ENCODE assay signal across 16 mouse cellular contexts in genomic region chr12:73049520-73050225, GRCm38 (mm10). TPM values are rescaled to one million over a fixed set of nuclear protein-coding genes. Genes with fewer than 3 reads are reported as not detected.
DNase-seq lines count a peak whose midpoint lies in the region; ATAC-seq lines count a peak whose summit lies in the region.
"Had no signal": no experiment of that assay in that cellular context is flagged by ENCODE, and none has a peak within 500 bp of the region (broad histone marks: within the 10 kb centered on the region; RNA-seq: fewer than 3 reads in every experiment).

No protein-coding gene starts in this region.

- no peak overlapping the region; the same call in 1 of the 2 replicates for H3K27ac ChIP-seq in forebrain, embryonic 10.5 days
- no peak overlapping the region for H3K27ac ChIP-seq in forebrain, embryonic 16.5 days (ENCODE audit: low read length)
- H3K27ac ChIP-seq in midbrain, embryonic 14.5 days (replicated peaks; ENCODE audit: low read depth, low read length): no peak overlapping the region
- H3K27ac ChIP-seq in midbrain, embryonic 16.5 days (ENCODE audit: low read length): no peak overlapping the region
- no peak overlapping the region for H3K27ac ChIP-seq in limb, embryonic 11.5 days (replicated peaks; ENCODE audit: low read depth, low read length)
- H3K27ac ChIP-seq: heart, adult 2 months; liver, embryonic 15.5 days; midbrain, embryonic 13.5 days had no signal

- H3K36me3 ChIP-seq in forebrain, embryonic 10.5 days (replicated peaks): no peaks in the 10 kb centered on the region
- no peaks in the 10 kb centered on the region for H3K36me3 ChIP-seq in forebrain, embryonic 16.5 days (ENCODE audit: control insufficient read depth, insufficient read depth)
- no peaks in the 10 kb centered on the region for H3K36me3 ChIP-seq in midbrain, embryonic 14.5 days (ENCODE audit: control insufficient read depth, insufficient read depth, low read length)
- H3K36me3 ChIP-seq in midbrain, embryonic 16.5 days (ENCODE audit: control insufficient read depth, insufficient read depth, low read length): no peaks in the 10 kb centered on the region
- H3K36me3 ChIP-seq in limb, embryonic 11.5 days (ENCODE audit: control insufficient read depth, insufficient read depth, low read length): no peaks in the 10 kb centered on the region
- H3K36me3 ChIP-seq: liver, embryonic 15.5 days; midbrain, embryonic 13.5 days had no signal

- WGBS in forebrain, embryonic 10.5 days: 2% methylated on average over 19 of the region's 19 CpGs
- under 1% methylated on average over 19 of the region's 19 CpGs for WGBS in forebrain, embryonic 16.5 days
- 2% methylated on average over 19 of the region's 19 CpGs for WGBS in midbrain, embryonic 14.5 days
- WGBS in midbrain, embryonic 16.5 days: 2% methylated on average over 19 of the region's 19 CpGs
- WGBS in limb, embryonic 11.5 days: 2% methylated on average over 19 of the region's 19 CpGs

- no peak overlapping the region for H3K9ac ChIP-seq in forebrain, embryonic 16.5 days (replicated peaks; ENCODE audit: low read depth, low read length)
- no peak overlapping the region for H3K9ac ChIP-seq in midbrain, embryonic 14.5 days (replicated peaks; ENCODE audit: low read length)
- no peak overlapping the region for H3K9ac ChIP-seq in midbrain, embryonic 16.5 days (ENCODE audit: low read depth, low read length)
- no peak overlapping the region for H3K9ac ChIP-seq in limb, embryonic 11.5 days (ENCODE audit: low read length)
- H3K9ac ChIP-seq: liver, embryonic 15.5 days; midbrain, embryonic 13.5 days had no signal

- peaks cover 68% of the 10 kb centered on the region for H3K4me1 ChIP-seq in forebrain, embryonic 10.5 days
- H3K4me1 ChIP-seq in forebrain, embryonic 16.5 days (replicated peaks; ENCODE audit: control insufficient read depth, insufficient read depth, low read length): peaks cover 25% of the 10 kb centered on the region
- H3K4me1 ChIP-seq in midbrain, embryonic 14.5 days (ENCODE audit: control insufficient read depth, insufficient read depth, low read length): peaks cover 3% of the 10 kb centered on the region; the same call in 1 of the 2 replicates
- peaks cover 9% of the 10 kb centered on the region; the same call in 1 of the 2 replicates for H3K4me1 ChIP-seq in midbrain, embryonic 16.5 days (ENCODE audit: control insufficient read depth, insufficient read depth, low read length)
- H3K4me1 ChIP-seq in limb, embryonic 11.5 days (ENCODE audit: control insufficient read depth, insufficient read depth, low read length): peaks cover 38% of the 10 kb centered on the region

- no peak overlapping the region for H3K4me2 ChIP-seq in forebrain, embryonic 16.5 days (ENCODE audit: low read length)
- H3K4me2 ChIP-seq in midbrain, embryonic 14.5 days (ENCODE audit: low read length): no peak overlapping the region
- no peak overlapping the region for H3K4me2 ChIP-seq in midbrain, embryonic 16.5 days (ENCODE audit: low read length)
- H3K4me2 ChIP-seq in limb, embryonic 11.5 days (ENCODE audit: low read depth, severe bottlenecking): peak overlapping the region; percentile 25; the same call in 1 of the 2 replicates
- H3K4me2 ChIP-seq: liver, embryonic 15.5 days; midbrain, embryonic 13.5 days had no signal

- no peaks in the 10 kb centered on the region for H3K9me3 ChIP-seq in forebrain, embryonic 10.5 days
- H3K9me3 ChIP-seq in forebrain, embryonic 16.5 days (ENCODE audit: control insufficient read depth, low read length): no peaks in the 10 kb centered on the region
- no peaks in the 10 kb centered on the region for H3K9me3 ChIP-seq in midbrain, embryonic 14.5 days (ENCODE audit: control insufficient read depth, low read length)
- no peaks in the 10 kb centered on the region; the same call in 1 of the 2 replicates for H3K9me3 ChIP-seq in midbrain, embryonic 16.5 days (replicated peaks; ENCODE audit: control insufficient read depth, low read length, poor library complexity, severe bottlenecking)
- no peaks in the 10 kb centered on the region for H3K9me3 ChIP-seq in limb, embryonic 11.5 days (ENCODE audit: control insufficient read depth, low read length)
- H3K9me3 ChIP-seq: liver, embryonic 15.5 days; midbrain, embryonic 13.5 days had no signal

- peak overlapping the region; percentile 5; the same call in 1 of the 2 replicates for H3K4me3 ChIP-seq in forebrain, embryonic 10.5 days
- no peak overlapping the region for H3K4me3 ChIP-seq in forebrain, embryonic 16.5 days (replicated peaks; ENCODE audit: low read length)
- no peak overlapping the region for H3K4me3 ChIP-seq in midbrain, embryonic 14.5 days (replicated peaks; ENCODE audit: low read depth, low read length)
- H3K4me3 ChIP-seq in midbrain, embryonic 16.5 days (ENCODE audit: low read depth, low read length): no peak overlapping the region
- H3K4me3 ChIP-seq in limb, embryonic 11.5 days (ENCODE audit: low read depth, low read length): no peak overlapping the region
- H3K4me3 ChIP-seq: heart, adult 2 months; liver, embryonic 15.5 days; midbrain, embryonic 13.5 days had no signal

- no peak for ATAC-seq in forebrain, embryonic 16.5 days
- ATAC-seq in midbrain, embryonic 14.5 days (ENCODE audit: low FRiP score, low TSS enrichment): no peak
- ATAC-seq in midbrain, embryonic 16.5 days: no peak
- no peak for ATAC-seq in limb, embryonic 11.5 days (ENCODE audit: insufficient number of reproducible peaks, low FRiP score, low TSS enrichment, low read depth)
- ATAC-seq: intestine, embryonic 16.5 days; midbrain, embryonic 13.5 days; Patski had no signal

- peak; percentile 37 for DNase-seq in forebrain, embryonic 10.5 days (ENCODE audit: extremely low spot score, low spot score)
- peak; percentile 44 for DNase-seq in midbrain, embryonic 14.5 days
- peak; percentile 61 for DNase-seq in limb, embryonic 11.5 days (ENCODE audit: low spot score)
- DNase-seq in MN1 (ENCODE audit: low spot score): no peak
- no peak for DNase-seq in layer of hippocampus, adult 9-11 months
- no peak for DNase-seq in left cerebral cortex, postnatal 4 days
- DNase-seq: cerebellum, adult 2 months; heart, adult 2 months; kidney, postnatal 10 days; right cerebral cortex, postnatal 14 days had no signal

- intact Hi-C loops in left cerebral cortex, postnatal 4 days (cut with DNase I): no loop called here

- peaks cover 100% of the 10 kb centered on the region for H3K27me3 ChIP-seq in forebrain, embryonic 10.5 days (ENCODE audit: poor library complexity, severe bottlenecking)
- H3K27me3 ChIP-seq in forebrain, embryonic 16.5 days (replicated peaks; ENCODE audit: control insufficient read depth, insufficient read depth, low read length): peaks cover 80% of the 10 kb centered on the region
- H3K27me3 ChIP-seq in midbrain, embryonic 14.5 days (ENCODE audit: control insufficient read depth, insufficient read depth, low read length): peaks cover 99% of the 10 kb centered on the region
- H3K27me3 ChIP-seq in midbrain, embryonic 16.5 days (ENCODE audit: control insufficient read depth, insufficient read depth, low read depth, low read length): peaks cover 68% of the 10 kb centered on the region
- H3K27me3 ChIP-seq in limb, embryonic 11.5 days (ENCODE audit: control insufficient read depth, insufficient read depth, low read length): peaks cover 37% of the 10 kb centered on the region
- H3K27me3 ChIP-seq: Patski had no signal

RNA-seq across cellular contexts. Expression of gene Six1, which starts 4.0 kb away (rescaled TPM):
- polyA plus RNA-seq in forebrain, embryonic 10.5 days (2016; fragmentation: Nextera tagmentation; extraction: Ambion mirVana): 10.7 and 11.4 TPM in 2 replicates
- polyA plus RNA-seq in forebrain, embryonic 16.5 days (2015; fragmentation: Nextera tagmentation; extraction: Ambion mirVana): 0.46 and 0.97 TPM in 2 replicates
- 0.41 TPM in 1 of 2 replicates, not detected in the other for polyA plus RNA-seq in midbrain, embryonic 14.5 days (2014; fragmentation: Nextera tagmentation; extraction: Ambion mirVana)
- polyA plus RNA-seq in midbrain, embryonic 16.5 days (2015; fragmentation: Nextera tagmentation; extraction: Ambion mirVana): 0.41 and 0.62 TPM in 2 replicates
- 58.5 and 66.4 TPM in 2 replicates for polyA plus RNA-seq in limb, embryonic 11.5 days (2014; fragmentation: Nextera tagmentation; extraction: Ambion mirVana)
- total RNA-seq in left cerebral cortex, postnatal 4 days (2021): under 1 TPM; 0.66 to 0.87 TPM
- polyA plus RNA-seq: intestine, embryonic 16.5 days had no signal

Comparison
In these comparisons a context has a peak if more than half of its experiments do, and no peak if none do; other contexts are left out.
1. DNase-seq: peak in forebrain, embryonic 10.5 days (single experiment), midbrain, embryonic 14.5 days (single experiment) and limb, embryonic 11.5 days (single experiment); none in MN1 (single experiment), layer of hippocampus, adult 9-11 months (single experiment) and left cerebral cortex, postnatal 4 days (single experiment).